ENCODE assay signal across 7 mouse cellular contexts in the genomic region with DNA sequence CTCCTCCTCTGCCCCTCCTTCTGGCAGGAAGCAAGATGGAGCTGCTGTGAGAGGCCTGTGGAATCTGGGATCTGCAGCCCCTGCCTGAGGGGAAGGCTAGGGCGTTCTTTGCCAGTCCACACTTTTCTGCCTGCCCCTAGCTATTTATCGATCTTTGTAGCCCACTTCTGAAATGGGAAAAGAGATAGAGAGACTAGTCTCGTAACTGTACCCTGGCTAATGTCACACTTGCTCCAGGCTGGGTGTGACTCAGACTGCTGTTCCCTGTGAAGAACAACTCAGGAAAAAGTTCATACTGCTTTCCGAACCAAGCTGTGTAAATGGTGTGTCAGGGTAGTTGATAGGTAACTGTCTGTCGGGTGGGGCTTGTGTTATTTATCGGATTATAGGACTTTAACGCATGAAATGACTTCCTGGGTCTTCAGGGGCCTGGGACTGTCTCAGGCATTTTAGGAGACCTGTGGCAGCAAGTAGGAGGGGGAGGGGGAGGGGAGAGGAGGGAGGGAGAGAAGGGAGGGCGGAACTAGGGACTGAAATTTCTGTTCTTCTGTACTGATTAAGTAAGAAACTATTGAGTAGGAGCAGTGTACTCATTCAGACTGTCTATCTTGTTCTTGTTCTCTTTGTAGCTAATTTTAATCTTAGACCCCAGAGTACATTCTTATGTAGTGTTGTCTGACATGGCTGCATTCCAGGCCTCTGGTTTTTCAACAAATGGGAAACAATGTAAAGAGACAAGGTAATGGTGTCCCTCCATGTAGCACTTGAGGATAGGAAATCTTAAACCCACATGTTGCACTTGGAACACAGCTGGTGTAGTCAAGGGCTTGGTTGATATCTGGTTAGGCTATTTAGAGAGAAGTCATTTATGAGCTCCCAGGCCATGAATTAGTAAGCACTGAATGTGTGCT. TPM values are rescaled to one million over a fixed set of nuclear protein-coding genes. Genes with fewer than 3 reads are reported as not detected.
A peak's percentile ranks its signal among the peaks of the same experiment; 100 is the strongest.
DNase-seq lines count a peak whose midpoint lies in the region; ATAC-seq lines count a peak whose summit lies in the region.

No protein-coding gene starts in this region.

- no peaks in the 10 kb centered on the region for H3K36me3 ChIP-seq in heart, embryonic 13.5 days
- H3K36me3 ChIP-seq in midbrain, embryonic 13.5 days: no peaks in the 10 kb centered on the region

- H3K27ac ChIP-seq in brown adipose tissue, adult 24 weeks (replicated peaks; ENCODE audit: low read depth, low read length): peak overlapping the region; percentile 96
- H3K27ac ChIP-seq in heart, embryonic 13.5 days (replicated peaks): peak overlapping the region; percentile 95
- no peak overlapping the region for H3K27ac ChIP-seq in midbrain, embryonic 13.5 days

- H3K4me2 ChIP-seq in heart, embryonic 13.5 days: peak overlapping the region; percentile 92
- peak overlapping the region; percentile 72 for H3K4me2 ChIP-seq in midbrain, embryonic 13.5 days (replicated peaks)

- 8% methylated on average over 7 of the region's 8 CpGs for WGBS in heart, embryonic 13.5 days
- WGBS in midbrain, embryonic 13.5 days: 49% methylated on average over 8 of the region's 8 CpGs

- H3K9ac ChIP-seq in heart, embryonic 13.5 days: peak overlapping the region; percentile 95
- peak overlapping the region; percentile 79 for H3K9ac ChIP-seq in midbrain, embryonic 13.5 days (replicated peaks)

- peak overlapping the region; percentile 88 for H3K4me3 ChIP-seq in brown adipose tissue, adult 24 weeks (ENCODE audit: insufficient read depth, low read depth, low read length)
- H3K4me3 ChIP-seq in heart, embryonic 13.5 days: peak overlapping the region; percentile 95
- H3K4me3 ChIP-seq in midbrain, embryonic 13.5 days (replicated peaks): peak overlapping the region; percentile 80

- DNase-seq in Muller cell, postnatal 12 days (ENCODE audit: inconsistent ontology term): peak; percentile 69
- DNase-seq in kidney, postnatal 4 days: peak; percentile 25 to 42
- DNase-seq in frontal cortex, postnatal 36 days (ENCODE audit: low spot score in 2 of 2): no peak
- DNase-seq in left cerebral cortex, adult 9 months (ENCODE audit: low spot score in 2 of 2): no peak

- H3K4me1 ChIP-seq in brown adipose tissue, adult 24 weeks (ENCODE audit: control insufficient read depth, insufficient read depth, insufficient read length, low read length): no peaks in the 10 kb centered on the region; the same call in 1 of the 2 replicates
- peaks cover 61% of the 10 kb centered on the region for H3K4me1 ChIP-seq in heart, embryonic 13.5 days
- peaks cover 18% of the 10 kb centered on the region for H3K4me1 ChIP-seq in midbrain, embryonic 13.5 days (replicated peaks)

- H3K27me3 ChIP-seq in heart, embryonic 13.5 days (replicated peaks): no peaks in the 10 kb centered on the region
- H3K27me3 ChIP-seq in midbrain, embryonic 13.5 days: no peaks in the 10 kb centered on the region

- H3K9me3 ChIP-seq in heart, embryonic 13.5 days: no peaks in the 10 kb centered on the region
- no peaks in the 10 kb centered on the region for H3K9me3 ChIP-seq in midbrain, embryonic 13.5 days

- ATAC-seq in heart, embryonic 13.5 days (ENCODE audit: extremely low read depth, insufficient number of reproducible peaks, low FRiP score, low TSS enrichment): no peak
- ATAC-seq in midbrain, embryonic 13.5 days: no peak

RNA-seq across cellular contexts. Expression of a gene that starts 1.5 kb away (rescaled TPM):
- polyA plus RNA-seq in brown adipose tissue, adult 24 weeks (2012; ENCODE audit: insufficient read depth, insufficient read length, missing spikeins): 28.5 and 34.3 TPM in 2 replicates
- polyA plus RNA-seq in heart, embryonic 13.5 days (2015; fragmentation: Nextera tagmentation; extraction: Ambion mirVana): 67.1 and 69.8 TPM in 2 replicates
- 9.7 and 11.2 TPM in 2 replicates for polyA plus RNA-seq in midbrain, embryonic 13.5 days (2015; fragmentation: Nextera tagmentation; extraction: Ambion mirVana)

Comparison
In these comparisons a context has a peak if more than half of its experiments do, and no peak if none do; other contexts are left out.
1. DNase-seq: peak in Muller cell, postnatal 12 days (single experiment) and kidney, postnatal 4 days (2 of 2); none in frontal cortex, postnatal 36 days (0 of 2) and left cerebral cortex, adult 9 months (0 of 2).
2. Peak in every context shown above with its lines, with median percentiles within 50 percentile points of each other: H3K4me3 ChIP-seq.